Mouse (Mus musculus) small intestine, adult 2 months (tissue): ENCODE data around the gene Gm20521.

Experiments used
- CTCF ChIP-seq: fragments of 200-500 bp; IDR thresholded peaks from 2 replicates; pipeline ENCODE4 v1.5.1; 2012; ENCODE audit warnings: low read depth, mild to moderate bottlenecking, control low read depth, inconsistent platforms, low read length, moderate library complexity, mixed read lengths; ENCODE audit not compliant: insufficient replicate concordance, insufficient read length; ENCODE audit errors: extremely low read depth
- POLR2A ChIP-seq: fragments of 200-500 bp; IDR thresholded peaks from 2 replicates; pipeline ENCODE4 v1.6.1; 2012; ENCODE audit warnings: low read depth, mild to moderate bottlenecking, control low read depth, inconsistent platforms, low read length, moderate library complexity

DNA sequence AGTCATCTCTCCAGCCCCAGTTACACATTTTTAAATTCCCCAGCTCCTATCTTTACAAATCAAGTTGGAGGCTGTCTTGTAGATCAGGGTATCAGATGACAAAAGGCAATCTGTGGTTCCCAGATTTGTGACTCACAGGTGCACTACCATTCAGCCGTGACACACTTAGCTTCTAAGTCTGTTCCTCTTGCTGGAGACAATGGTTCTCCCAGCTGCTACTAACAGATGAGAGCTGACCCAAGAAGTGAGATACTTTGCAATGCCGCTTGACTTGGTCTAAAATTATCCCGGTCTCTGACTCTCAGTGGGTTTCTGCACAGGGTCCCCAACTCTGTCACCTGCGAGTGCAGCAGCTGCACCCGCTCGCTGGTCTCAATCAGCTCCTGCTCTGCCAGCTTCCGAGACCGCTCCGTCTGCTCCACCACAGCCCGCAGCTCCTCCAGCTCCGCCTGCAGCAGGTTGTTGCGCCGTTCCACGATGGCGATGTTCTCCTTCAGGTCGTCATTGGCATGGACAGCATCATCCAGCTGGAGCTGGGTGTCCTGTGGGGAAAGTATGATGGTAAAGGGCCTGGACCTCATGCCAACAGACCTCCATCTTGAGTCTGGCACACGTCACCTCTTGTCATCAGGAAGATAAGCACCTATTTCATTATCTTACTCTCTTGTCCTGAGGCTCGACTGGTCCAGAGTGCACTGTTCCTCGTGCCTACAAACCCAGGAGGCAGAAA, 62.9 kb downstream of the Gm20521 start:
- TF ChIP-seq CTCF, result no peak
- no peak for TF ChIP-seq POLR2A
